Mouse (Mus musculus) forebrain, embryonic 11.5 days (tissue): Measurements from ENCODE around the gene Notch2. TPM values are rescaled to one million over a fixed set of nuclear protein-coding genes. Genes with fewer than 3 reads are reported as not detected.

Experiments used
- ATAC-seq: fragments of 200-750 bp; cut with Nextera tagmentation; replicated peaks from 2 replicates; pipeline ENCODE4 v1.8.0; 2017; ENCODE audit warnings: moderate TSS enrichment; ENCODE audit not compliant: low FRiP score
- DNase-seq: peaks from one replicate; pipeline ENCODE4 v3.0.0-alpha.2; 2017; ENCODE audit warnings: low spot score
- H3K27ac ChIP-seq: fragments of 300-500 bp; sonication (generic); 2 replicates; pipeline ENCODE4 v1.5.1; 2014; ENCODE audit warnings: low read depth, low read length
- H3K27me3 ChIP-seq: fragments of 300-500 bp; sonication (generic); 2 replicates; pipeline ENCODE4 v1.6.1; 2014; ENCODE audit warnings: mild to moderate bottlenecking, low read length, mixed read lengths; ENCODE audit not compliant: control insufficient read depth, insufficient read depth
- H3K36me3 ChIP-seq: fragments of 300-500 bp; sonication (generic); 2 replicates; pipeline ENCODE4 v1.6.1; 2014; ENCODE audit warnings: mild to moderate bottlenecking, low read length, moderate library complexity, mixed read lengths; ENCODE audit not compliant: control insufficient read depth, insufficient read depth
- H3K4me1 ChIP-seq: fragments of 300-500 bp; sonication (generic); replicated peaks from 2 replicates; pipeline ENCODE4 v1.6.1; 2014; ENCODE audit warnings: low read length, mixed read lengths; ENCODE audit not compliant: control insufficient read depth, insufficient read depth
- H3K4me2 ChIP-seq: fragments of 300-500 bp; sonication (generic); 2 replicates; pipeline ENCODE4 v1.6.1; 2014; ENCODE audit warnings: low read depth, mild to moderate bottlenecking, low read length, moderate library complexity, mixed read lengths; ENCODE audit not compliant: severe bottlenecking
- H3K4me3 ChIP-seq: fragments of 300-500 bp; sonication (generic); 2 replicates; pipeline ENCODE4 v1.5.1; 2014; ENCODE audit warnings: low read depth, low read length
- H3K9ac ChIP-seq: fragments of 300-500 bp; sonication (generic); 2 replicates; pipeline ENCODE4 v1.6.1; 2014; ENCODE audit warnings: low read length
- H3K9me3 ChIP-seq: fragments of 300-500 bp; sonication (generic); 2 replicates; pipeline ENCODE4 v1.6.1; 2016; ENCODE audit warnings: low read length, mixed read lengths; ENCODE audit not compliant: control insufficient read depth
- WGBS: fragments of 180-500 bp; shearing (Covaris S2); extraction: QIAGEN DNeasy Blood & Tissue Kit; methylation state at CpG from one replicate; pipeline ENCODE4 v1.1.7; 2014; 5-methylcytosine and 5-hydroxymethylcytosine counted together
- polyA plus RNA-seq: library from polyadenylated mRNA; unstranded; fragments of >200 nt; fragmentation: Nextera tagmentation; extraction: Ambion mirVana; gene quantifications from 2 replicates; pipeline ENCODE4 v1.2.1, GENCODE M21; 2014

Gene Notch2
- polyA plus RNA-seq, result 27.6 TPM in 2 replicates

DNA sequence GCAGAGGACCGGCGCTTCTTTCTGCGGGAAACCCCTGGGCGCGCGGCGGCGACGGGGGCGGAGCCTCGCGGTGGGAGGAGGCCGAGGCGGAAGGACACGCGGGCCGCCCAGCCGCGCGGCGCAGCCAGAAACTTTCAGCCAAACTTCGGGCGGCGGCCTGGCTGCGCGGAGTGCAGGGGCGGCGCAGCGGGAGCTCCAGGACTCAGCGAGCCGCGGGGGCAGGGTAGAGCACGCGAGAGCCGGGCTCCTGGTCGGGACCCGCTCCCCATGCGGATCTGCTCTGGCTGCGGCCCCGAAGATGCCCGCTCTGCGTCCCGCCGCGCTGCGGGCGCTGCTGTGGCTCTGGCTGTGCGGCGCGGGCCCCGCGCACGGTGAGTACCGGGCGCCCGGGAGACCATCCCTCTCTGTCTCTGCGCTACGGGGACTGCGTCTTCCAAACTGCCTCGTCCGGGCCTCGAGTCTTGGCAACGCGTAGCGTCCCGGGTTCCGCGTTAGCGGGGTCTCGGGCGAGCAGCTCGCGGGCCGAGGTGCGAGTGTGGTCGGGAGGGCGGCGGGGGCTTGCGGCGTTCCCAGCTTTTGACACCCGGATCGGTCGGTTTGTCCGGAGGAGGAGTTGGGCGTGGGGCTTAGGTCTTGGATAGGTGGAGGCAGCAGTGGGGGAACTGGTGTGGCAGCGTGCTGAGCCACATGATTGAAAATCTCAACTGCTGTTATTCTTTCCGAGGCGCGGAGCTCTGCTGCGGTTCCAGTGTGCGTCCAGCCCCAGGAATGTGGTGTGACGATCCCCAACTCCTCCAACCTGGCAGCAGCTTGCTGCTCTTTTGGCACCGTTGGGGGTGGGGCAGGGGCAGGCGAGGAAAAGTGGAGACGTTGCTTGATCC is at the start of gene Notch2:
Gene Notch2 (plus strand): TSS at position 127 of the 881 bp plus-strand sequence.
- peak within 1 kb of the TSS; percentile 76 for H3K4me3 ChIP-seq
- H3K4me1 ChIP-seq, result 0 out of 2 replicates have a peak, but pooled peaks cover 2% of the 10 kb centered on the region
- no peaks in the 10 kb centered on the region for H3K36me3 ChIP-seq
- DNase-seq (peak; percentile 98), ATAC-seq (peak; percentile 91)
- under 1% methylated on average over 95 of the region's 95 CpGs for WGBS
- H3K9ac ChIP-seq, result peak within 1 kb of the TSS; percentile 89
- H3K27me3 ChIP-seq, result no peaks in the 10 kb centered on the region
- H3K27ac ChIP-seq, result peak within 1 kb of the TSS; percentile 84
- no peaks in the 10 kb centered on the region for H3K9me3 ChIP-seq
- H3K4me2 ChIP-seq, result peak within 1 kb of the TSS; percentile 71

GRCm38 (mm10) chr3:97964878-97965353 is 48.4 kb upstream of the Notch2 start:
- H3K27me3 ChIP-seq, result no peaks in the 10 kb centered on the region
- H3K9me3 ChIP-seq, result no peaks in the 10 kb centered on the region
- no peaks in the 10 kb centered on the region for H3K4me1 ChIP-seq
- H3K27ac ChIP-seq, result no peak overlapping the region
- WGBS, result 76% methylated on average over 14 of the region's 14 CpGs
- no peak overlapping the region for H3K4me3 ChIP-seq
- no peak overlapping the region for H3K9ac ChIP-seq
- no peaks in the 10 kb centered on the region for H3K36me3 ChIP-seq
- H3K4me2 ChIP-seq, result no peak overlapping the region
- DNase-seq (peak; percentile 47), ATAC-seq (no peak)

GRCm38 (mm10) chr3:97967627-97968026 is 45.7 kb upstream of the Notch2 start:
- WGBS, result 57% methylated on average over 2 of the region's 2 CpGs
- Histone ChIP-seq H3K4me3 (no peak overlapping the region), H3K9ac (no peak overlapping the region), H3K4me1 (peaks cover 7% of the 10 kb centered on the region), H3K27me3 (peaks cover 2% of the 10 kb centered on the region; the same call in 1 of the 2 replicates), H3K27ac (no peak overlapping the region), H3K9me3 (no peaks in the 10 kb centered on the region), H3K4me2 (no peak overlapping the region), H3K36me3 (no peaks in the 10 kb centered on the region)
- no peak for ATAC-seq
- DNase-seq, result no peak

DNA sequence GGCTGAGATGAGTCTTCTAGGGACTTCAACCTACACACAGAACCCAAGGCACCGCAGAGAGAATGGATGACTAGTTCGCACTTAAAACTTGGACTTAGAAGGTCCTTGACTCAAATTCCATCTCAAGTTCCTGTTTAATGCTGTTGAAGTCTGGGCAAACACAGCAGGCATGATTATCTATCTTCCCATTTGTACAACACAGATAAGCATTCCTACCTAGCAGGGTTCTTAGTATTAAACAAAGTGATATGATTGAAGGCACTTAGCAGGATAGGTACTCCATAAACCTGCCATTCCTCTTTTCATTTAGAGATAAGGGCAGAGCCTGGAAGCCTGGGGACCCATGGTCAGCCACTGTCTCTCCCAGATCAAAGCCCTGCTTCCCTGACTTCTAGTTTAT is 45.1 kb upstream of the Notch2 start:
- Histone ChIP-seq H3K4me3 (no peak overlapping the region), H3K4me2 (no peak overlapping the region), H3K27me3 (peaks cover 2% of the 10 kb centered on the region; the same call in 1 of the 2 replicates), H3K9ac (no peak overlapping the region), H3K9me3 (no peaks in the 10 kb centered on the region), H3K27ac (no peak overlapping the region), H3K36me3 (no peaks in the 10 kb centered on the region), H3K4me1 (peaks cover 7% of the 10 kb centered on the region)
- ATAC-seq (no peak), DNase-seq (no peak)
- 93% methylated on average over 2 of the region's 2 CpGs for WGBS

- Histone ChIP-seq H3K27ac (no peak overlapping the region), H3K9me3 (no peaks in the 10 kb centered on the region), H3K9ac (no peak overlapping the region), H3K4me1 (peaks cover 7% of the 10 kb centered on the region), H3K36me3 (no peaks in the 10 kb centered on the region), H3K4me2 (no peak overlapping the region), H3K4me3 (no peak overlapping the region), H3K27me3 (peaks cover 2% of the 10 kb centered on the region; the same call in 1 of the 2 replicates)
- DNase-seq, result peak; percentile 28
- no peak for ATAC-seq
- WGBS, result 85% methylated on average over 1 of the region's 1 CpGs
Observed at GRCm38 (mm10) chr3:97969019-97969418, 44.3 kb upstream of the Notch2 start.

DNA sequence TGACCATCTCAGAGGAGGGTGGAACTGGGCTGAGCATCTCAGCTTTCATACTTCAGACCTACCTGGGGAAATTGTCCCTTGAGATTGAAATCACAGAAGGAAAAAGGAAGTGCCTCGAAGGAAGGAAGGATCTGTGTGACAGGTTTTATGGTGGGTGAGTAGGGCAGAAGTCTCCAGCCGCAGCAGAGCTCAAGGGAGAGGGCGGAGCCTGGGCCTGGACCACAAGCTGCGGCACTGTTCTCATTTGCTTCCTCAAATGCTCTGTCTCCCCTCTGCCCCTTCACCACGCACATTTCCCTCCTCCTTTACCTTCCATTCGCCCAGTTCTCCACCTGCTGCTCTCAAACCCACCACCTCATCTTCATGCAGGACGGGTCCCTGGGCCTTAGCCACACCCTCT is 42.2 kb upstream of the Notch2 start:
- Histone ChIP-seq H3K4me3 (no peak overlapping the region), H3K27ac (no peak overlapping the region), H3K36me3 (no peaks in the 10 kb centered on the region), H3K4me2 (no peak overlapping the region), H3K27me3 (peaks cover 2% of the 10 kb centered on the region; the same call in 1 of the 2 replicates), H3K9me3 (no peaks in the 10 kb centered on the region), H3K4me1 (peaks cover 7% of the 10 kb centered on the region), H3K9ac (peak overlapping the region; percentile 23; the same call in 1 of the 2 replicates)
- ATAC-seq (no peak), DNase-seq (peak; percentile 38)
- 21% methylated on average over 7 of the region's 7 CpGs for WGBS

DNA sequence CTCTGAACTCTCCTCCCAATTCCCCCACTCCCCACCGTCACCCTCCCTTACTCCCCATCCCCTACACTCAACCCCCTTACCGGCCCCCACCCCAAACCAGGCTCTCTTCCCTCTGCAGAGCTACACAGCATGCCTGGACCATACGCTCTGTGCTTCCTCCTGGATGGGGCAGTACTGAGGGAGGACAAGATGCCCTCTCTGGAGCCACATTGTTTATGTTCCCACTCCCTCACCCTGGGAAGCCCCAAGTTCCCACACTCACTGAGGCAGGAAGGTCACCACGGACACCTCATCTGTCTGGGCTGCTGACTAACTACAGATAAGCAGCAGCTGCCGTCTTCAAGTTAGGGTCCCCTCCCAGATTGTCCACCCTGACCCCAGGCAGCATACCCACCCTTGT is 41.1 kb upstream of the Notch2 start:
- Histone ChIP-seq H3K4me2 (no peak overlapping the region), H3K9ac (no peak overlapping the region), H3K27me3 (peaks cover 2% of the 10 kb centered on the region; the same call in 1 of the 2 replicates), H3K4me3 (no peak overlapping the region), H3K4me1 (peaks cover 7% of the 10 kb centered on the region), H3K9me3 (no peaks in the 10 kb centered on the region), H3K27ac (no peak overlapping the region), H3K36me3 (no peaks in the 10 kb centered on the region)
- WGBS, result 73% methylated on average over 5 of the region's 5 CpGs
- DNase-seq (peak; percentile 46), ATAC-seq (0 out of 2 replicates have a peak, but pooled peaks have one; percentile 44)

GRCm38 (mm10) chr3:97972707-97973106 is 40.6 kb upstream of the Notch2 start:
- H3K4me2 ChIP-seq, result no peak overlapping the region
- ATAC-seq (no peak), DNase-seq (no peak)
- no peak overlapping the region for H3K4me3 ChIP-seq
- 82% methylated on average over 4 of the region's 4 CpGs for WGBS
- H3K36me3 ChIP-seq, result no peaks in the 10 kb centered on the region
- no peaks in the 10 kb centered on the region for H3K9me3 ChIP-seq
- H3K27ac ChIP-seq, result no peak overlapping the region
- peaks cover 2% of the 10 kb centered on the region; the same call in 1 of the 2 replicates for H3K27me3 ChIP-seq
- peaks cover 7% of the 10 kb centered on the region for H3K4me1 ChIP-seq
- no peak overlapping the region for H3K9ac ChIP-seq
